Mouse (Mus musculus) heart, postnatal 0 days (tissue): ENCODE measurements at regions not wholly inside any gene's neighbourhood (a gene's known extent, or its start where the extent isn't known, plus 50 kb on each side); places are given as distances from the start of the nearest gene placed in this dataset.

Source experiments
- ATAC-seq: fragments of 200-750 bp; cut with Nextera tagmentation; 2 replicates; pipeline ENCODE4 v1.8.0; 2017; ENCODE audit warnings: low read depth, moderate number of reproducible peaks, moderate library complexity; ENCODE audit not compliant: insufficient read depth
- DNase-seq: peaks from one replicate; pipeline ENCODE4 v3.0.0-alpha.2; 2016; ENCODE audit warnings: low spot score
- H3K27ac ChIP-seq: fragments of 300-500 bp; sonication (generic); 2 replicates; pipeline ENCODE4 v1.5.1; 2014; ENCODE audit warnings: low read depth, mild to moderate bottlenecking
- H3K27me3 ChIP-seq: fragments of 300-500 bp; sonication (generic); 2 replicates; pipeline ENCODE4 v1.6.1; 2014; ENCODE audit warnings: low read length, mixed read lengths; ENCODE audit not compliant: control insufficient read depth, insufficient read depth
- H3K36me3 ChIP-seq: fragments of 300-500 bp; sonication (generic); replicated peaks from 2 replicates; pipeline ENCODE4 v1.6.1; 2014; ENCODE audit warnings: low read length, mixed read lengths; ENCODE audit not compliant: control insufficient read depth, insufficient read depth
- H3K4me1 ChIP-seq: fragments of 300-500 bp; sonication (generic); 2 replicates; pipeline ENCODE4 v1.6.1; 2014; ENCODE audit warnings: antibody characterized with exemption; ENCODE audit not compliant: control insufficient read depth, insufficient read depth
- H3K4me2 ChIP-seq: fragments of 300-500 bp; sonication (generic); 2 replicates; pipeline ENCODE4 v1.6.1; 2014; ENCODE audit warnings: low read depth, mild to moderate bottlenecking, low read length, moderate library complexity
- H3K4me3 ChIP-seq: fragments of 300-500 bp; sonication (generic); 2 replicates; pipeline ENCODE4 v1.5.1; 2014; ENCODE audit warnings: low read depth, low read length
- H3K9ac ChIP-seq: fragments of 300-500 bp; sonication (generic); replicated peaks from 2 replicates; pipeline ENCODE4 v1.6.1; 2014; ENCODE audit warnings: low read depth, low read length, mixed read lengths
- H3K9me3 ChIP-seq: fragments of 300-500 bp; sonication (generic); replicated peaks from 2 replicates; pipeline ENCODE4 v1.6.1; 2016; ENCODE audit warnings: low read length; ENCODE audit not compliant: control insufficient read depth
- CTCF ChIP-seq: IDR thresholded peaks from 2 replicates; pipeline ENCODE4 v1.5.1; 2016; ENCODE audit warnings: antibody characterized with exemption, control low read depth, low read depth
- EP300 ChIP-seq: IDR thresholded peaks from 2 replicates; pipeline ENCODE4 v1.6.1; 2016; ENCODE audit warnings: antibody characterized with exemption, low read depth
- WGBS: fragments of 180-500 bp; shearing (Covaris S2); extraction: QIAGEN DNeasy Blood & Tissue Kit; methylation state at CpG from one replicate; pipeline ENCODE4 v1.1.7; 2014; 5-methylcytosine and 5-hydroxymethylcytosine counted together

DNA sequence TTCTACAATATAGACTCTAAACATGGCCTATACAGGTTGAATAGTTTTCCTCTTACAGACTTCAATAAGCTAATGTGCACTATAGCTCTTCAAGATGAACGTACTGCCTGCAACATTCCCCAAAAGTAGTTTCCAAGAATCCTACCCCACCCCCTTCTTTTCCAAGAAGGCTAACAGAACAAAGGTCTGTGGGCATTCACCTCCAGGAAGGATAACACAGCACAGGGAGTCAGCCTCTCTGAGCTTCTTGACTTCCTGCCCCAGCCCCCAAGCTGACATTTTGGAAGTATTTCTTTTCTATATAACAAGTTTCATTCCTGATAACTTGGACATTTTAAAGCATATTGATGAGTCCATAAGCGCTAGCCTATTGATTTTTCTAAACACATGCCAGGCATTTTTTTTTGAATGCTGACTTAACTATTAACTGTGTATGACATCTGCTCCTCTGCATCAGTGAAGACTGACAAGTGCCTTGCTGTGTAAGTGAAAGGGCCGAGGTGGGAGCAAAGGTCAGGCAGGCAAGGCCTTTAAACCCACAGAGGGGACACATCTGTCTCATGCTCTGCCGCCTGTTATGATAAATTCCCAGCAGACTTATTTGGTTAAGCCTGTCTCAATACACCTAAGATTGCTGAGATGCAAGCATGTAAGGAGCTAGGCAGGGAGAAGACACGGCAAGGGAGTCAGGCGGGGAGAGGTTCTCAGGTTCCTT, 93.8 kb upstream of the Rnaseh2b start:
- H3K27me3 ChIP-seq: no peaks in the 10 kb centered on the region
- no peaks in the 10 kb centered on the region for H3K9me3 ChIP-seq
- DNase-seq (no peak), ATAC-seq (no peak)
- 74% methylated on average over 6 of the region's 6 CpGs for WGBS
- no peak overlapping the region for H3K9ac ChIP-seq
- no peak overlapping the region for H3K4me3 ChIP-seq
- no peaks in the 10 kb centered on the region for H3K36me3 ChIP-seq
- H3K27ac ChIP-seq: no peak overlapping the region
- no peaks in the 10 kb centered on the region for H3K4me1 ChIP-seq
- no peak for TF ChIP-seq EP300
- TF ChIP-seq CTCF: no peak
- H3K4me2 ChIP-seq: no peak overlapping the region

- no peak overlapping the region for H3K27ac ChIP-seq
- no peaks in the 10 kb centered on the region for H3K9me3 ChIP-seq
- H3K4me1 ChIP-seq: no peaks in the 10 kb centered on the region
- no peak overlapping the region for H3K4me2 ChIP-seq
- no peak overlapping the region for H3K9ac ChIP-seq
- no peak overlapping the region for H3K4me3 ChIP-seq
- no peak for DNase-seq
- H3K27me3 ChIP-seq: no peaks in the 10 kb centered on the region
- WGBS: 58% methylated on average over 1 of the region's 1 CpGs
- TF ChIP-seq CTCF: no peak
- no peaks in the 10 kb centered on the region for H3K36me3 ChIP-seq
- no peak for ATAC-seq
These were observed 77.3 kb upstream of the Rnaseh2b start for GRCm38 (mm10) chr14:62215071-62215470.

DNA sequence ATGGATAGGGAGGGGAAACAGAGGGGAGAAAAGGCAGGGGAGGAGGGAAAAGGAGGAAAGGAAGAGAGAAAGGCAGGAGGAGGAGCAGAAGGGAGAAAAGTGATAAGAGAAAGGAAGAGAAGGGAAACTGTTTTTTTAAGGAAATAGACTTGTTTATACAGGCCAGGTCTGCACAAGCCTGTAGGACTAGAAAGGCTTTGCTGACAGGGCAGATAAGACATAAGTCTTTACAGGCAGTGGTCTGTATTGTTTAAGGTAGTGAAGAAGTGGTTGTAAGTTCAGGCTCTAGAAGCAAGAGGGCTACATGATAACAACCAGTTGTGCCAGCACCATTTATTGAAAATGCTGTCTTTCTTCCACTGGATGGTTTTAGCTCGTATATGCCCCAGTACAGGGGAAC, 75.4 kb upstream of the Rnaseh2b start:
- Histone ChIP-seq H3K9ac (no peak overlapping the region), H3K4me1 (no peaks in the 10 kb centered on the region), H3K27ac (no peak overlapping the region), H3K36me3 (no peaks in the 10 kb centered on the region), H3K4me2 (no peak overlapping the region), H3K9me3 (no peaks in the 10 kb centered on the region), H3K27me3 (no peaks in the 10 kb centered on the region), H3K4me3 (no peak overlapping the region)
- 29% methylated on average over 1 of the region's 1 CpGs for WGBS
- ATAC-seq (no peak), DNase-seq (no peak)
- TF ChIP-seq CTCF: no peak
- TF ChIP-seq EP300: no peak

DNA sequence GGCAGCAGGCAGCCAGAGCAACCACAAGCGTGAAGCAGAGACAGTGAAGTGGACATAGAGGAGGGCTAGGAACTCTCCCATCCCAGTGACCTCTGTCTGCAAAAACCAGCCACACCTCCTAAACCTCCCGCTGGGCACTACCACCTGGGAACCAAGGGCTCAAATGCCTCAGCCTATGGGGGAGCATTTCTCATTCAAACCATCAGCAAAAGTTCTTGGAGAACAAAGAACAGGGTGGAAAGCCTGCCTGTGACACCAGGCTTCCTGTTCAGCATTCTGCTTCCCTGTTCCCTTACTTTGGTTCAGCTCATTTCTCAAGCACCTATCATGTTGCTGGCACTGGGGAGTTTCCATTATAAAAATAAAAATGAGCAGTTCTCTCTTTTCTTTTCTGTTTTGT, 74.4 kb upstream of the Rnaseh2b start:
- no peak overlapping the region for H3K27ac ChIP-seq
- H3K4me2 ChIP-seq: no peak overlapping the region
- no peaks in the 10 kb centered on the region for H3K36me3 ChIP-seq
- no peaks in the 10 kb centered on the region for H3K4me1 ChIP-seq
- H3K27me3 ChIP-seq: no peaks in the 10 kb centered on the region
- no peak overlapping the region for H3K4me3 ChIP-seq
- TF ChIP-seq CTCF (no peak), EP300 (no peak)
- no peak overlapping the region for H3K9ac ChIP-seq
- no peaks in the 10 kb centered on the region for H3K9me3 ChIP-seq
- DNase-seq: no peak
- WGBS: 65% methylated on average over 2 of the region's 2 CpGs
- ATAC-seq: no peak

DNA sequence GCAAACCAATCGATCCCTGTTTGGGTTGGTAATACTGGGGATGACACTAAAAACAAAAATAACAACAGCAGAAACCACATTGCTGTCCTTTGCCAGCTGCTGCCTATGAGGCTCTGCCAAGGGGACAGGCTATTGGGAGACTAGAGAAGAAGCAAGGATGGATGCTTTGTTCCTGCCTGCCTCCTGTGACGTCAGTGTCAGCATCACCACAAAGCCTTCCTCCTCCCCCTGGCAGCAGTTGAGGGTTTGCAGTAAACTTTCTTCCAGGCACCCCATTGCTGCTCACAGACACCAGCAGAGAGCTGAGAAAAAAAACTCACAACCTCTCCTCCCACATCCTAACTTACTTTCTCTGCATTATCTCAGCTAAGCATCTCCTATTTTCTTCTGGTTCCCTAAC, 73.7 kb upstream of the Rnaseh2b start:
- ATAC-seq (no peak), DNase-seq (no peak)
- WGBS: 51% methylated on average over 2 of the region's 2 CpGs
- H3K27ac ChIP-seq: no peak overlapping the region
- H3K9ac ChIP-seq: no peak overlapping the region
- H3K36me3 ChIP-seq: no peaks in the 10 kb centered on the region
- no peaks in the 10 kb centered on the region for H3K4me1 ChIP-seq
- no peak for TF ChIP-seq EP300
- no peak for TF ChIP-seq CTCF
- H3K4me2 ChIP-seq: no peak overlapping the region
- no peaks in the 10 kb centered on the region for H3K9me3 ChIP-seq
- H3K4me3 ChIP-seq: no peak overlapping the region
- no peaks in the 10 kb centered on the region for H3K27me3 ChIP-seq

GRCm38 (mm10) chr14:62220770-62221169, 71.6 kb upstream of the Rnaseh2b start:
- TF ChIP-seq CTCF: no peak
- TF ChIP-seq EP300: no peak
- Histone ChIP-seq H3K9me3 (no peaks in the 10 kb centered on the region), H3K9ac (no peak overlapping the region), H3K4me1 (no peaks in the 10 kb centered on the region), H3K27ac (no peak overlapping the region), H3K36me3 (no peaks in the 10 kb centered on the region), H3K4me3 (no peak overlapping the region), H3K4me2 (no peak overlapping the region), H3K27me3 (no peaks in the 10 kb centered on the region)
- no peak for ATAC-seq
- 76% methylated on average over 4 of the region's 4 CpGs for WGBS
- DNase-seq: no peak
